Mouse (Mus musculus): ENCODE results near the gene Stat3.

Stat3 gene

DNA sequence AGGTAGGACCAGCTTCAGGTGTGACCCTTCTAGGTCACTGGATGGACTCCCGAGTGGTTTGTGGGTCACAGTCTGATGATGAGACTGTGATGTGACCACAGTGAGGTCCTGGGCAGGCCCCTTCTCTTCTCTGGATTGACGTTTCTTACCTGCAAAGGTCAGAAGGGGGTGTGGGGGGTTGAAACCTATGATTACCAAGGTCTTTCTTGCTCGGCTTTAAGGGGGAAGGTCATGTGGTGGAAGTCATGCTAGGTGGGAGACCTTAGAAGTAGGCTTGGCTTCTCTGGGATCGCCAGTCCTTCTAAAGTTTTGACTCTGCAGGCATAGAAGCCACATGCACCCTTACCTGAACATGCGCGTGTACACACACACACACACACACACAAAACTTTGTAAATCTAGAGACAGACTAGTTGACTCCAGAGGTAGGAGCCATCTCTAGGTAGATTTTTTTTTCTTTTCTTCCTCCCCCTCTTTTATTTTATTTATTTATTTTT lies 79.7 kb downstream of the Stat3 start:
- intact Hi-C loops (cut with DNase I), result loop anchor here (5.0 kb wide), 1 partner anchor 77 kb away; no protein-coding TSS in a partner anchor

GRCm38 (mm10) chr11:100858935-100859578 lies 80.3 kb downstream of the Stat3 start, which contains the start of gene Stat5a:
Stat5a (plus strand) TSS chr11:100859351.
- intact Hi-C loops (cut with DNase I), result loop anchor here (5.0 kb wide), 1 partner anchor 77 kb away; no protein-coding TSS in a partner anchor

DNA sequence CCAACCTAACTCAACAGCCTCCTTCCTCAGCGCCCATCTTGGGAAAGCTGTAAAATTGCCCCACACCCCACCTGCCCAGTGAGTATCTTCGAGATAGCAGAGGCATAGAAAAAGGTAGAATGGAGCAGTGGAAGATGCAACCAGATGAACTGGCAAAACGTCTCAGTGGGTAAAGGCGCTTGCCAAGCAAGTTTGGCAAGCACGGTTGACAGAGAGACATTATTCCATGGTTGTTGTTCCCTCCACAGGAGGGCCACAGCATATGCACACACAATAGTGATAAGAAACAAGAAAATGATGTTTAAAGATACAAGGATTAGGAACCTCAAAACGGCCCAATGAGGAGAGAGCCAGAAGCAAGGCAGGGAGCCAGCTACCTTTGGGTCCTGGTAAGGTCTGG lies 81.4 kb downstream of the Stat3 start:
- intact Hi-C loops (cut with DNase I), result loop anchor here (5.0 kb wide), 1 partner anchor 76 kb away; no protein-coding TSS in a partner anchor

DNA sequence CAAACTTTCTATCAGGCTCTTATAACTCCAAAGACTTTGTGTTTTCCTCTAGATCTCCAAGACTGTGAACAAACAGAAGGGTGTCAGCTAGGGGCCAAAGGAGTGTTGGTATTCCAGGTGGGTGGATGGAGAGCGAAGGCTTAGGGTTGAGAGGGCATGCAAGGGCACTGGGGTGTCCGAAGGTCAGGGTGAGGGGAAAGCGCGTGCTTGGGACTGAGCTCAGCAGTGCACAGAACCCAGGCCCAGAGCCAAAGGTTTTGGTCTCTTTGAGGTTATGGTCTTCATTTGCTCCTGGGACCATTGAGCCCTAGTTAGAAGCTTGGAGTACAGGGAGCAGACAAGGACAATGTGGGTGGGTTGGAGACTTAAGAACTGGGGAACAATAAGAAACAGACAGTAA lies 84.2 kb downstream of the Stat3 start:
- intact Hi-C loops (cut with DNase I), result loop anchor here (5.0 kb wide), 1 partner anchor 73 kb away; no protein-coding TSS in a partner anchor

GRCm38 (mm10) chr11:100854268-100854667 lies 85.1 kb downstream of the Stat3 start:
- intact Hi-C loops (cut with DNase I), result no loop called here

GRCm38 (mm10) chr11:100853018-100853417 lies 86.3 kb downstream of the Stat3 start:
- intact Hi-C loops (cut with DNase I), result no loop called here

DNA sequence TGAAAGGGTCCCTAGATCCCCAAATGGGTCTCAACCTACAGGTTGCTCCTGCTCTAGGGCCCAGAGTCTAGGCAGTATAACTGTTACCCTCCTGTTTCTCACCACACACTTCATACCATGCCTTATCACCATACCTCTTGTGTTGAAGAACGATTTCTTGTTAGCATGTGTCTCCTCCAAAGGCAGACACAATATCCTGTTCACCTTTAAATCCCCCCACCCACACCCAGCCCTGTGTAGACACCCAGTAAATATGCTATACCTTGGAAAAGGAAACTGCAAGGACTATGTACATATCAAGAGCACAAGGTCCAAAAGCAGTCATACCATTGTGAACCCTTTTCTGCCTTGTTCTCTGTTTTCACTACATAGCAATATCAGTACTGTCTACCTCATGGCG lies 87.3 kb downstream of the Stat3 start:
- intact Hi-C loops (cut with DNase I), result no loop called here

DNA sequence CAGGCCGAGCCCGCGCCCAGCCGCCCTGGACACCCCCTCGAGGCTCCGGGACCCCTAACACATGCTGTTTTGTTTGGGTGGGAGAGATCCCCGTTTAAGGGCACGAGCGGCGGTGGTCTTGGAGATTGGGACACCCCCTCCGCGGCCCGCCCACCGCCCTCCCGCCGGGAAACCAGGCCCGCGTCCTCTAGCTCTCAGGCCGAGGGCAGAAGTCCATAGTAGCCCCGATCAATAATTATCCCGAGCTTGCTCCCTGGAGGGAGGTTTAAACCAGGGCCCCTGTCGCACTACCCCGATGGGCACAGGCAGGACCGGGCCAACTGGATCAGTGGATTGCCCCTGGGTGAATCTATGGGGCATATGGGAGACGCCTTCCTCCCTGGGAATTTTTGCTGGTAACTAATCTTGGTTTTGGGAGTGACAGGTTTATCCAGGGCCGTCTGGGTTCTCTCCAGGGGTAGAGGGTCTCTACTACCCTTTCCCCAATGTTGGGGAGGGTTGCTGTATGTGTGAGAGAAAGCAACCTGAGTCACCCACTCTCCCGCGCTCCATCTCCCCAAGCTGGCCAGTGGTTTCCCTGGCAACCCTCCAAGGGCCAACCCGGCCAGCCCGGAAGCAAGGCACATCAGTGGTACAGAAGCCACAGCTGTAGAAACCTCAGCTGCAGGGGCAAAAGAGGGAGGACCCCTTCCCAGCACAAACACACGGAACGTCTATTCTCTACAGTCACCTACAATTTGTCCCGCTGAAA lies 88.4 kb downstream of the Stat3 start:
- intact Hi-C loops (cut with DNase I), result no loop called here

DNA sequence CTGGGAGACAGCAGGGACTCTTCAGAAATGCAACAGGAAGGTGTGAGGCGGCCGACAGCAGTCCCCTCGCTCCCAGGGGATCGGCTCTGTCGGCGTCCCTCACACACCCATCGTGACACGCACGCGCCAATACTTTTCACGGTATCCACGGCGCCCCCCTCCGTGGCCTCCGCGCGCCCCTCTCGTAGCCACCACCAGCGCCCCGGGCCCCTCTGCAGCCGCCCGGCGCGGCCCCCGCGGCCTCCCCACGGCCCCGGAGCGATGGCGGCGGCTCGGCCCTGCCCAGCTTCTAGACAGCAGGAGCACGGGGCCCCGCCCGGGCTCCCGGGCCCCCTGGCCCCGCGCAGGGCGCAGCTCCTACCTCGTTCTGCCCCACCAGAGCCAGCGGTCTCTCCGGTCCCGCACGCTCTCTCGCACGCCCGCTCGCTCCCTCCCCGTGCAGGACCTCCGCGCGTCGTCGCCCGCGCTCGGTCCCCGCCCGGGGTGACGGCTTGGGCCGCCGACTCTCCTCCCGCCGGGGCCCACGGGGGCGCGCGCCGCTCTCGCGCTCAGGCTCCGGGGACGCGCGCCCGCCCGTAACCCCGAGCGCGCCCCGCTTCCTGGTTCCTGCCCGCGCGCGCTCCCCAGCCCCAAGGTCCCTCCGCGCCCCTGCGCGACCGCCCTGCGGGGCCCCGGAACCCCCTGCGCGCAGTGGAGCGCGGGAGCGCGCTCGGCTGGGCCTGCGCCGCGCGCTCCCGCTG lies 89.1 kb downstream of the Stat3 start, which contains the start of gene Stat5b:
Stat5b (minus strand) TSS at position 687 of the 740 bp plus-strand sequence.
- intact Hi-C loops (cut with DNase I), result no loop called here

DNA sequence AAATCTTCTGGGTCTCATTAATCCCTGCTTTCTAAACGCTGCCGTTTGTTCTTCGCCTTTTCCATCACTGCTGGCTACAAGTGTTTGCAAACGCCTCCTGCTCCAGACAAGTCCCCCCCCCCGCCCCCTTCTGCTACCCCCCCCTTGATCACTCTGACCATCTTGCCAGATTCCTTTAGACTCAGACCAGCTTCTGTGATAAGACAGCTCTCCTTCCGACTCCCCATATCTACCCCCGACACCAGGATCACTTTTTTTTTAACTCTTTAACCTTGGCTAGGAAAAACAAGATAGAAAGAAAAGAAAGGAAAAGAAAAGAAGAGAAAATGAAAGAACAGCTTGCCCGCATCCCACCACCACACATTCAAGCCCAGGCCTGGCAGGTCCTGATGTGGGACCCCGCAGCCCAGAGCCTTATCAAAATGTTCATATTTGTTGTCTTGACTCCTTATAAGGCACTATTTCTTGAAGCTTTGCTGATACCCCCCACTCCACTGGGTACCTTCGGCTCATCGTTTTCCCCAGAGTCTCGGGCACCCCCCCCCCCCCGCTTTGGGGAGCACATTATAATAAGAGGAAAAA lies 89.8 kb downstream of the Stat3 start:
- intact Hi-C loops (cut with DNase I), result no loop called here

DNA sequence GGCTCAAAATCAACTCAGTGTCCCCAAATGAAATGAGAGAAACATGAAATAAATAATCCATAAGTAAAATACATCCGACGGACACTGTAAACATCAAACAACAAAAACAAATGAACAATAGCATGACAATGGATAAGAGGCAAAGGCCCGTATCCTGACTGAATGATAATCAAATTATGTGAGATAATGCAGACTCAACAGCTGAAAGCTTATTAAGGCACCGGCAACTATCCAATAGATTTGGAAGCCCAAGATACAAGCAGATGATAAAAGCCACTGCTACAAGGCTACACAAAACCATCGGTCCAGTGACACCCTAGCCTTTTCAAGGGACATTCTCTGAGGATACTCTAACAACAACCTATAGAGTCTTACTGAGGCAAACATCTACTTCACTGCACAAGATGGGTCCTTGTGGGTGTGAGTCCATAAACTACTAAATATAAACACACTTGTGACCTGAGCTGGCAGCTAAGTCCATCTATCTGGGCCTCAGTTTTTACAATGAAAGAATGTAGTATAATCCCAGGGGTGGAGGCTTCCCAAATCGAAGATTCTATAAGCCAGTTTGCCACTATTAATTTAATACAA lies 90.5 kb downstream of the Stat3 start:
- intact Hi-C loops (cut with DNase I), result no loop called here

DNA sequence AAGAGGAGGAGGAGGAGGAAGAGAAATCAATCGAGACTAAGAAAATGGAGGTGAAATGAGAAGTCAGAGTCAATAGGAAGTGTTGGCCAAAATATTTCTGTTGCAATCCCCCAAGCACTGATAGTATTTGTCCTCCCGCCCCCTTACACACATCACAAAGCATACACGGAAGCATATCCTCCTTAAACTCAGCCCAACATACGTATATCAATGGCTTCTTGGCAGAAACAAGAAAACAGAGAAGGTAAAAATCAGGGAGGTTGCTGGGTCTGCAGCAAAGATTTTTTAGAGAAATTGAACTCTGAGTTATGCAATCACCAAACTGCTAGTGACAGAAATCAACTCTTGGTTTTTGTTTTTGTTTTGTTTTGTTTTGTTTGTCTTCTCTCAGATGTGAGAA lies 91.3 kb downstream of the Stat3 start:
- intact Hi-C loops (cut with DNase I), result no loop called here

- intact Hi-C loops (cut with DNase I), result no loop called here
These were observed 91.8 kb downstream of the Stat3 start for GRCm38 (mm10) chr11:100847572-100847971.

DNA sequence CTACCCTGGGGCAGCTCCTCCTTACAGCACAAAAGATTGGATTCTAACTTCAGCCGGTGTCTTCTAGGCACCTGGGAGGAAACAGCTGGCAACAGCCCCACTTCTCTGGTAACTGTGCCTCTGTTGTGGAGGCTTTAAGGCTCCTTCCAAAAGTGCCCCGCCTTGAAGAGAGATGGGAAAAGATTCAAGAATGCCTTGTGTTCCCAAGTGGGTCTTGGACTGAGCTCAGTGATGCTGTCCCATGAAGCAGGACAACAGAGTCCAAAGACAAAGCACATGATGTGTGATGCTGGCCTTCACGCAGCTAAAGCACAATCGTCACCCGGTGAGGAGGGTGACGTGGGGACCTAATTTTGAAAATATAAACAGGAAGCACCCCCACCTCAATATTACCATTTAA lies 93.5 kb downstream of the Stat3 start:
- intact Hi-C loops (cut with DNase I), result no loop called here

GRCm38 (mm10) chr11:100844121-100844520 lies 95.2 kb downstream of the Stat3 start:
- intact Hi-C loops (cut with DNase I), result no loop called here

- intact Hi-C loops (cut with DNase I), result no loop called here
These were observed 96.2 kb downstream of the Stat3 start for GRCm38 (mm10) chr11:100843070-100843669.

GRCm38 (mm10) chr11:100842025-100842424 lies 97.3 kb downstream of the Stat3 start:
- intact Hi-C loops (cut with DNase I), result no loop called here

DNA sequence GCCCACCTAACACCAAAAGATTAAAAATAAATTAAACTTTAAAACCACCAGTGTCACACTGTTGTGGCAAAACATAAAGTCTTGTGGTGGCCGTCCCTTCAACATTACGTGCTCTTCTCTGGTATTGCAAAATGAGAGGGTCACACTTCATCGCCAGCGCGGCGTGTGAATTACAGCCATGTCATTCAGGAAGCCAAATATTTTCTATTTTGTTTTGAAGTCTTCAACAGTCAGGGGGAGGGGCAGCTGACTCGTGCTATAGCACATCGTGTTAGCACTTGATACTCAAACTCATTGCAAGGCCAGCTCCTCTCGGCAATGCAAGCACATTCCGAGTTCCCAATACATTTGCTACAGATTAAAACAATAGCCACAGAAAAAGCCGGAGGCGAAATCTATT lies 98.5 kb downstream of the Stat3 start:
- intact Hi-C loops (cut with DNase I), result no loop called here

DNA sequence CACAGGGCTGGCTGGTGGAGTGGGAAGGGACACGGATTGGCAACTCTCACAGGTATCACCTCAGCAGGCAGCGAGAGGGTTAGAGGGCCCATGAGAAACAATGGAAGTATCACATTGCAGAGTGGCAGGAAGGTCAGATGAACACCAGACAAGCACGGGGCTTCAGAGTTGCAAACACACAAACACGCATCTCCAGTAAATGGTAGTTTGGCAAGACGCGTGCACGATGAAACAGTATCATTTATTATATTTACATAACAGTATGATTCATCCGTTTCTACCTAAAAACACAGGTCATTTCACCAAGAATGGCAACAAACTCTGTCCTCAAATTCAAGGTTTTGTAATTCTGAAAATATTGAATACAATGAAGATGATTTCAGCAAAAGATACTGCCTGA lies 99.8 kb downstream of the Stat3 start:
- intact Hi-C loops (cut with DNase I), result no loop called here

DNA sequence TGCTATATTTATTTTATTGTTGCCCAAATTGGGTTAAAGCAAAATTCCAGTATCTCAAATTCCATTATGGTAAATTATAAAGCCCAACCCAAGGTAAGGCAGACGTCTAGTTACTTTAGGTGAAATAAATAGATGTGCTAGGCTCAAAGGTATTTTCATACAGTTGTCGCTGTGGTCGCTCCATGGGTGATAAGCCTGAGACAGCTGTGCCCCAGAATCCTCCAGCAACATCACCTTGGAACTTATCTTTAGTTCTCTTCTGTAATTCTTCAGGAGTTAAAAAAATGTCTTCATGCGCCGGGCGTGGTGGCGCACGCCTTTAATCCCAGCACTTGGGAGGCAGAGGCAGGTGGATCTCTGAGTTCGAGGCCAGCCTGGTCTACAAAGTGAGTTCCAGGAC lies 100.4 kb downstream of the Stat3 start:
- intact Hi-C loops (cut with DNase I), result no loop called here
